Mouse (Mus musculus): ENCODE results near the gene Tubb2b.
"Not testable (repeated sequence)": the region's sequence is repeated elsewhere in the genome, so short reads cannot be mapped to it uniquely, and the experiment has no call there.

The Tubb2b gene

GRCm38 (mm10) chr13:34106999-34107398 is 23.3 kb downstream of the Tubb2b start:
- DNase-seq (ENCODE audit: low spot score in 2 of 2) = no peak

GRCm38 (mm10) chr13:34106256-34106655 is 24.0 kb downstream of the Tubb2b start:
- DNase-seq (ENCODE audit: low spot score in 2 of 2) = no peak

- no peak for DNase-seq (ENCODE audit: low spot score in 2 of 2)
Observed at GRCm38 (mm10) chr13:34105364-34105763, 24.9 kb downstream of the Tubb2b start.

GRCm38 (mm10) chr13:34101908-34102307 is 28.4 kb downstream of the Tubb2b start:
- no peak for DNase-seq (ENCODE audit: low spot score in 2 of 2)

- no peak for DNase-seq (ENCODE audit: low spot score in 2 of 2)
Observed at GRCm38 (mm10) chr13:34101247-34101646, 29.0 kb downstream of the Tubb2b start.

- DNase-seq (ENCODE audit: low spot score in 2 of 2) = peak in 1 of 2 experiments; percentile 13
Observed at GRCm38 (mm10) chr13:34100733-34101132, 29.5 kb downstream of the Tubb2b start.

- no peak for DNase-seq (ENCODE audit: low spot score in 2 of 2)
Observed at GRCm38 (mm10) chr13:34097086-34097485, 33.2 kb downstream of the Tubb2b start.

- no peak for DNase-seq (ENCODE audit: low spot score in 2 of 2)
Observed at GRCm38 (mm10) chr13:34096455-34096854, 33.8 kb downstream of the Tubb2b start.

- no peak for DNase-seq (ENCODE audit: low spot score in 2 of 2)
Observed at GRCm38 (mm10) chr13:34095542-34096435, 34.5 kb downstream of the Tubb2b start.

GRCm38 (mm10) chr13:34089358-34089757 is 40.9 kb downstream of the Tubb2b start:
- DNase-seq (ENCODE audit: low spot score in 2 of 2) = no peak

- DNase-seq (ENCODE audit: low spot score in 2 of 2) = no peak
Observed at GRCm38 (mm10) chr13:34088871-34089288, 41.4 kb downstream of the Tubb2b start.

GRCm38 (mm10) chr13:34088201-34088649 is 42.0 kb downstream of the Tubb2b start:
- DNase-seq (ENCODE audit: low spot score in 2 of 2) = not testable (repeated sequence)

- DNase-seq (ENCODE audit: low spot score in 2 of 2) = no peak
Observed at GRCm38 (mm10) chr13:34087052-34087812, 43.0 kb downstream of the Tubb2b start.

GRCm38 (mm10) chr13:34084026-34084750 is 46.1 kb downstream of the Tubb2b start:
- no peak for DNase-seq (ENCODE audit: low spot score in 2 of 2)

- no peak for DNase-seq (ENCODE audit: low spot score in 2 of 2)
Observed at GRCm38 (mm10) chr13:34081926-34082325, 48.3 kb downstream of the Tubb2b start.

GRCm38 (mm10) chr13:34079801-34080200 is 50.5 kb downstream of the Tubb2b start:
- DNase-seq (ENCODE audit: low spot score in 2 of 2) = no peak

GRCm38 (mm10) chr13:34078500-34079280 is 51.6 kb downstream of the Tubb2b start:
- DNase-seq (ENCODE audit: low spot score in 2 of 2) = no peak

GRCm38 (mm10) chr13:34077492-34078271 is 52.6 kb downstream of the Tubb2b start, which contains the start of gene Tubb2a:
Gene Tubb2a (minus strand): TSS chr13:34078007.
- DNase-seq (ENCODE audit: low spot score in 2 of 2) = peak; percentile 88
